Mouse (Mus musculus) cerebellum, adult 11-12 months (tissue): ENCODE results near the gene Mrtfa.
A peak's percentile ranks its signal among the peaks of the same experiment; 100 is the strongest.

Experiments used
- DNase-seq: peaks from one replicate; pipeline ENCODE4 v3.0.0; 2022

Gene Mrtfa

DNA sequence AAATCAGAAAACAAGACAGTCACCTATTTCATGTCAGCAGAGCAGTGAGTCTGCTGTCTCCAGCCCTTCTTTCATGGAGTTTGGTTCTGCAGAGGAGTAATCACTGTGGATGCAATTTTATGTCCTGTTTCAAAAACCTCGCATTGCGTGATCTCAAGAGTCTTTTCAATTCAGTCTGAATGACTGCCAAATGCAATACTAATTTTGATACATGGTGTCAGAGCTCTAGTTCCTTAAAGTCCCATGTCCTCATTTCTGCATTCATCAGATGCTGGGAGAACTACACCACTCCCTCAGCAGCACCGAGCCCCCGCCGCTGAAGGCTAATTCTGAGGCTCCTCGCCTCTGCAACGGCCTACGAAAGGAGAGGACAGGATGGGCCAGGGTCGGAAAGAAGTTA is 166.7 kb downstream of the Mrtfa start:
- DNase-seq, result no peak

DNA sequence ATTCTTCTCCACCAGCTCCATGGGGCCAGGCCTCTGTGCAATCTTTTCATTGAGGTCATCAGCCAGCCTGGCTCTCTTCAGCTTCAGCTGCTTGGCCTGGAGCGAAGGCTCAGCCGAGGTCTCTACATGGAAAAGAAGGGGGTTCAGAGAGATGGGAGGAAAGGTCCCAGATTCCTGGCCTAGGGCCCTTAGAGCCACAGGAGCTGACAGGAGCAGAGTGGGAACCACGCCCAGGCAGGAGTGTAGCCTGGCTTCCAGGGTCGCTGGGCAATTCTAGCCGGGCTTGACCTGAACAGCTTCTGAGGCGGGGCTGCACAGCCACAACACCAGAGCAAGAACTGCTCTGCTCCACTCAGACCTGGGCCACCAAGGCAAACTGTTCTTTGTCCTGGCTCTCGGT is 168.1 kb downstream of the Mrtfa start:
- DNase-seq, result no peak

DNA sequence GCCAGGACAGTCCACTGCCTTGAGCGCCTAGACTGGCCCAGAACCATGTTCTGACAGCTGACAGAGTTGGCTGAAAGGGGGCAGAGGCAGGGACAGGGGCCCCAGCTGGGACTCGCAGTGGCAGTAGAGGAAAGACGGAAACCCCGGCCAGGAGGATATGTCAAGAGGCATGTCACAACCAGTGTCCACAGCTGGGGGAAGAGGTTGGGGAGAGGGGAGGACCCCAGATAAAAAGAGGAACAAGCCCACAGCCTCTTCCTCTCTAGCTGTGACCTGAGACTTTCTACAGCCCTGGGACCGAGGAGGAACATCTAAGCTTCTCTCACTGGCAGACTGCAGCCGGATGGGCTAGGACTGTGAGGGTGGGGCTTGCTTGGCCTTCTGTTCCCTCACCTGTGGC is 169.2 kb downstream of the Mrtfa start:
- DNase-seq, result no peak

DNA sequence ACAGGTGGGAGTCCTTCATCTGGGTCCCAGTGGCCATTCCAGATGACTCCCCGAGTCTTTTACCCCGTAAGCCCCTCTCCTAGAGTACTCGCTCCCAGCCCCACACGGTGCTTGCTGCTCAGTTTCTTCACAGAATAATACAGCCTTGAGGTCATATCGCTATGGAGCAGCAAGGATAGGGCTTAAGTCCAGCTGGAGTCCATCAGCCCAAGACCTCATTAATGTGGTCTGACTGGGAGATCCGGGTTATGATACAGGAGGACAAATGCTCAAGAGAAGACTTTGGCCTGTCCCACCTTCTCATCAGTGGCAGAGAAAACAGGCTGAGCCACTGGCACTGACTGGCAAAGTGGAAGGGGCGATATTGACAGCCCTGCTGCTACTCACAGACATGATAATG is 173.2 kb downstream of the Mrtfa start:
- no peak for DNase-seq

GRCm38 (mm10) chr15:81016488-81016887 is 174.1 kb downstream of the Mrtfa start:
- DNase-seq, result no peak

DNA sequence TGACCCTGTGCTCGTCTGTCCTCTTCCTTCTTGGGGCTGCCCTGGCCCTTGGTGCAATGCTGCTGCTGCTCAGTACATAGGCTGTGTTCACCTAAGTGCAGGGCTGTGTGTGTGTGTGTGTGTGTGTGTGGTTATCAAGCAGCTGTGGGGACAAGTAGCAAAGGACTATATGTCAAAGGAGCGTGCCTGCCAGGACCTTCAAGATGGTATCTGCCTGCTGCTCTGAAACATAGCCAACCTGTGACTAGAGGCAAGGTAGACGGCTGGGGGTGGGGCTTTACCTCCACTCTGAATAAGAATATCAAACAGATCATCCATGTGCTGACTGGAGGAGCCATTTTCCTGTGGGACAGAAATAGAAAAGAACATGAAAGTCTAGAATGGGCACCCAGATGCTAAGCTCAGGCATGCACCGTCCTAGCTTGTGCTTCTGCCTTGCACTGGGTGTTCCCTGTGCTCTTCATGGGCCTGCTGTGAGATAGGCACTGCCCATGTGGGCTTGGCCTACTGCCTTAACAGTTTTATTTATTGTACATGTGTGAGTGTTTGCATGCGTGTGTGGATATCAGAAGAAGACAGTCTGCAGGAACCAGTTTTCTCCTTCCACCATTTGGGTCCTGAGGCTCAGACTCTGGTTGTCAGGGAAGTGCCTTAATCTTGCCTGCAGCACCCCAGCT is 175.4 kb downstream of the Mrtfa start:
- no peak for DNase-seq

GRCm38 (mm10) chr15:81013186-81013585 is 177.4 kb downstream of the Mrtfa start:
- DNase-seq, result no peak

DNA sequence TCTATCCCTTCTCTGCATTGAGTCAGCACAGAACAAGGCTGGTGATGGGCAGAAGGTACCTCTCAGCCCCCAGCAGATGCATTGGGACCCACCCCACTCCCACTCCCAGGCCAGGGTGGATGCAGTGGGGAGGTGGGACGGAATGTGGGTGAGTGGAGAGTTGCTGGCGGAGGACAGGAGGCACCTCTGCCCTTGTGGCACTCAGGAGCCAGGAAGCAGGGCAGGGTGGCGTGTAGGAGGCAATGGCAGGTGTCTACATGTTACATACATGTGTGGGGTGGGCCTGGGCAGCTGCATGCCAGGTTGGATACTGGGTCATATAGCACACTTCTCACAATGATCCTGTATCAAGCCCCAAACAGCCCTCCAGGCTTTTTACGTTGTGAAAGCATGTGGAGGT is 178.2 kb downstream of the Mrtfa start:
- no peak for DNase-seq

GRCm38 (mm10) chr15:81011523-81011922 is 179.0 kb downstream of the Mrtfa start:
- no peak for DNase-seq

- DNase-seq, result peak; percentile 33
These were observed 180.4 kb downstream of the Mrtfa start for GRCm38 (mm10) chr15:81010114-81010513.

GRCm38 (mm10) chr15:81008689-81009123 is 181.9 kb downstream of the Mrtfa start:
- DNase-seq, result no peak

GRCm38 (mm10) chr15:81007905-81008304 is 182.7 kb downstream of the Mrtfa start:
- DNase-seq, result no peak

DNA sequence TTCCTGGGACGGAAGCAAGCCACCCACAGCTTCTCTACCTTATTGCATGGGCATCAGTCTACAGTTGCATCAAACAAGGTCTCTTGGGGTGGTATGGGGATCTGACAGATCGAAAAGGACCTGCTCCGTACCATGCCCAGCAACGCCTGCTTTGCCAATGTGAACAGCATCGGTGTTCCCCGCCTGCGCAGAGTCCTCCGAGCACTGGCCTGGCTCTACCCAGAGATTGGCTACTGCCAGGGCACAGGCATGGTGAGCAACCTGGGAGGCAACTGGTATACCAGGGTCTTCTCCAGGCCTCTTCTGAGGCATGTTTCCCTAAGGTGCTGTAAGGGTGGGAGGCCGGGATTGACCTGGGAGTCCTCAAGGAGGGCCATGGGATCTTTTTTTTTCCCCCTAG is 183.2 kb downstream of the Mrtfa start:
- no peak for DNase-seq

DNA sequence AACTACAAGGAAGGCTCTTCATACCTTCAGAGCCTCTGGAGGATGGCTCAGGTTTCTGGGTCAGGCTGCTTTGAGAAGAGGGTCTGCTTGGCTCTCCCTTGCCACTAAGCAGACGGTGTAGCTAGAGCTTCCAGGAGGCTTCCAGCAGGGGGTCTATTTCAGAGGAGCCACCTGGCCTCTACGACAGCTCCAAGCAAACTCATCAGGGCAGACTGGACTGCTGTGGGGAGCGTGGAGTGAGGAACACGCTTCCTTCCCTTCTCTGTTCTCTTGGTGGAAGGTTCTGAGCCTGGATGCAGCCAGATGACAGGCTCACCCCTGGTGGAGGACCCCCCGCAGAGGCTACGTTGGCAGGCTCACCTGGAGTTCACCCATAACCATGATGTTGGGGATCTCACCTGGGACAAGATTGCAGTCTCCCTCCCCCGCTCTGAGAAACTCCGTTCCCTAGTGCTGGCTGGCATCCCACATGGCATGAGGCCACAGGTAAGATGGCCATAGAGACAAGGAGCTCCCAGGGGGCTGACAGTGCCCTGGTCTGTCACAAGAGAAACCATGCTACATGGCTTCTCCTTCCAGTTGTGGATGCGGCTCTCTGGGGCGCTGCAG is 184.3 kb downstream of the Mrtfa start:
- DNase-seq, result peak; percentile 67

- DNase-seq, result no peak
These were observed 190.0 kb downstream of the Mrtfa start for GRCm38 (mm10) chr15:81000419-81001138.

GRCm38 (mm10) chr15:80997077-80997476 is 193.5 kb downstream of the Mrtfa start:
- DNase-seq, result no peak

DNA sequence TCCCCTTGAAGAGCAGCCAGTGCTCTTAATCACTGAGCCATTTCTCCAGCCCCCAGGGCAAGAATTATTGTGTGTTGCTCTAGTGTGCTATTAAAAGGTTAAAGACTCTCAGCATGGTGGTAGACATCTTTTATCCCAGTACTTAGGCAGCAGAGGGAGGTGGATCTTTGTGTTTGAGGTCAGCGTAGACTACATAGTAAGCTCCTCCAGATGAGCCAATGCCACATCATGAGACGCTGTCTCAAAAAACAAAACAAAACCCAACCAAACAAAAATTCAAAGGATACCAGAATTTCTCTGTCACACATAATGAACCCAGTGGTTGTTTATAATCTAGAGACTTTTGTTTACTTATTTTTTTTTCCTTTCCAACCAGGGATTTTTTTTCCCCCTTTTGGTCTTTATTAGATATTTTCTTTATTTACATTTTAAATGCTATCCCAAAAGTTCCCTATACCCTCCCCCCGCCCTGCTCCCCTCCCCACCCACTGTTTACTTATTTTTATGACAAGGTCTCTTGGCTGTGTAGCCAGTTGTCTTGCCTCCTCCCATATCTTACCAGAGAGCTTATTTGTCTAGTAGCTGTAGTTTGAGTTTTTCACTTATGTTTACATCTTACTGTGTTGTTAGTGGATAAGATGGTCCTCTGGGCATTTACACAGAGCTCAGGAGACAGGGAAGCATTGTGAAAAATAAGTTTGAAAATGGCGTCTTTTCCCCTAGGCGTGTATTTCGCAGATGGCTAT is 194.3 kb downstream of the Mrtfa start:
- DNase-seq, result no peak

GRCm38 (mm10) chr15:80994959-80995358 is 195.6 kb downstream of the Mrtfa start:
- DNase-seq, result no peak

DNA sequence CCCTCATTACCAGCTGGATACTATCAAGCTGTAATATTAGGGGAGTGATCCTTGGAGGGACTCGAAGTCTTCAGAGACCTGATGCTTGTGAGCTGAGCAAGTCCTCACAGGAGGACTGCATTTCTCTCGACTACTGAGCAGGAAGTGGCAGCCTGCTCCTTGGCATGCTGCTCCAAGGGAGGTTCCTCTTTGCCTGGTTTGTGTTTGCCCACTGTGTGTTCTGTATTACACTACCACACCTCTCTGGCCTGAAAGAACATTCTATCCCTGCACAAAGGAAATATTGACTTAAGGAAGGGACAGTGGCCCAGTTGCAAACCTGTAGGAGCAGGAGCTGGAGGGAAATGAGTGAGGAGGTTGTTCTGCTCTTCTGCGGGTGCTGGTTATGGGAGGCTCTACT is 200.8 kb downstream of the Mrtfa start:
- DNase-seq, result no peak

DNA sequence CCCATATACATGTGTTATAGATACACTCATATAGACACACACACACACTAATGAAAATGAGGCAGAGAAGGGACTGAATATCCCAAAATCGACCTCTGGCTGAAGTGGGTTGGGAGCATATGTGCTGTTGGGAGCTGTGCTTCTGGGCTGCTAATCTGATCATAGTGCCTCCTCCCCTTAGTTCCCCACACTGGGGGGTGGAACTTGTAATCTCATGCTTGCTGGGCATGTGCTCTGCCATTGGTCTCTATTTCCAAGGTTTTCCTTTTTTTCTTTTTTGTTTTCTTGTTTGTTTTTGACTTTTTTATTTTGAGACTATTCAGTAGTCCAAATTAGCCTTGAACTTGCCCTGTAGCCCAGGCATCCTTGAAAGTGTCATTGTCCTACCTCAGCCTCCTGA is 202.2 kb downstream of the Mrtfa start:
- no peak for DNase-seq

- DNase-seq, result no peak
These were observed 207.3 kb downstream of the Mrtfa start for GRCm38 (mm10) chr15:80983264-80983663.

DNA sequence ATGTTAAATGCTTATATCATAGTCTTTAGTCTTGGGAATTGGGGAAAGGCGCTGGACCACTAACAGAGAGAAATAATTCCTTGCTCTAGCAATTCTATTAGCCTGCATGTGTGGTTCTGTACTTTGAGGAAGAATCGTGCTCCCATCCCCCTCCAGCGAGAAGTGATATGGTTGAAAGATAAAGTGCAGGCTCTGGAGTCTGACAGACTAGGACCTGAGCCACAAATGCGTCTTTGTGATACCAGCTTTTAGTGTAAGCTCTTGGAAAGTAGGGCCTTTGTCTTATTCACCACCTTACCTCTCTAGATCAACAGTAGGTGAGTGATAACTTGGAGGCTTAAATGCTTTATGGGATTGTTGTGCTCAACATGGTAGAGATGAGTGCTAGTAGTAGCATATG is 209.4 kb downstream of the Mrtfa start:
- DNase-seq, result no peak

DNA sequence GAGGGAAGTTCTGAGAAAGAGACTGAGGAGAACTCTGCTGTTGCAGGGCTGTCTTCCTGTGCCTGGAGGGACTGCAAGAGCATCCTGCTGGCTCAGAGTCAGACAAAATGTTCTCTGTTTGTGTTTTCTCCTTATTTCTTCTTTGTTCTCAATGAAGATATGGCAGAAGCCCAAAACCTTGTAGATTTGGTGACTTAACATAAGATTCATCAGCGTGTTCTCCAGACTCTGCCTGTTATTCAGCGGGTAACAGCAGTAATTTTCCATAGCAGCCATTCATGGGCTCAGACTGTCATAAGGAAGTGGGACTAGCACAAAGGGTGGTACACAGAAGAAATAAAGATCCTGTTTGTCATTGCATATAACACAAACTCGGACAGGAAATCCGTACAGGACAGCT is 210.9 kb downstream of the Mrtfa start:
- no peak for DNase-seq
